Mouse (Mus musculus) C2C12 (cell line): Measurements from ENCODE around the gene Card6. TPM values are rescaled to one million over a fixed set of nuclear protein-coding genes. Genes with fewer than 3 reads are reported as not detected.

Source experiments
- H3K27me3 ChIP-seq: one replicate; pipeline ENCODE4 v1.6.1; 2011; ENCODE audit not compliant: control insufficient read depth, insufficient read depth, insufficient read length
- H3K36me3 ChIP-seq: one replicate; pipeline ENCODE4 v1.6.1; 2011; ENCODE audit not compliant: control insufficient read depth, insufficient read depth
- H3K4me3 ChIP-seq: one replicate; pipeline ENCODE4 v1.5.1; 2011; ENCODE audit warnings: mild to moderate bottlenecking, control low read depth; ENCODE audit not compliant: poor library complexity, insufficient read depth, severe bottlenecking
- H3K79me2 ChIP-seq: one replicate; pipeline ENCODE4 v1.6.1; 2011; ENCODE audit not compliant: control insufficient read depth, insufficient read depth
- H3K79me3 ChIP-seq: one replicate; pipeline ENCODE4 v1.6.1; 2011; ENCODE audit warnings: low read depth, control low read depth
- H3ac ChIP-seq: one replicate; pipeline ENCODE3; 2011; ENCODE audit warnings: low read depth; ENCODE audit not compliant: control insufficient read depth, insufficient read length
- CEBPB ChIP-seq: IDR thresholded peaks from one replicate; pipeline ENCODE4 v1.6.1; 2011; ENCODE audit warnings: low read depth, mild to moderate bottlenecking, control low read depth, moderate library complexity
- CTCF ChIP-seq: IDR thresholded peaks from one replicate; pipeline ENCODE4 v1.5.1; 2011; ENCODE audit not compliant: control insufficient read depth, insufficient read depth, insufficient read length
- FOSL1 ChIP-seq: IDR thresholded peaks from one replicate; pipeline ENCODE4 v1.8.0; 2011; ENCODE audit warnings: mild to moderate bottlenecking, low read length; ENCODE audit not compliant: poor library complexity, insufficient read depth, severe bottlenecking
- MAX ChIP-seq: IDR thresholded peaks from one replicate; pipeline ENCODE4 v1.6.1; 2011; ENCODE audit warnings: mild to moderate bottlenecking, control low read depth
- MYOD1 ChIP-seq: IDR thresholded peaks from one replicate; pipeline ENCODE4 v1.6.1; 2011; ENCODE audit warnings: low read depth; ENCODE audit not compliant: control insufficient read depth, insufficient read length
- MYOG ChIP-seq: IDR thresholded peaks from one replicate; pipeline ENCODE4 v1.6.1; 2011; ENCODE audit not compliant: control insufficient read depth, insufficient read length; ENCODE audit errors: extremely low read depth
- USF1 ChIP-seq: IDR thresholded peaks from one replicate; pipeline ENCODE4 v1.6.1; 2011; ENCODE audit warnings: low read depth, mild to moderate bottlenecking, control low read depth, moderate library complexity
- long read RNA-seq, 2 experiments: library from polyadenylated mRNA; unstranded; transcript quantifications; one replicate each; pipeline ENCODE4 v2.0.0; 2019 to 2020
- polyA plus RNA-seq: library from polyadenylated mRNA; unstranded; fragments of >200 nt; fragmentation: generic; extraction: Trizol; gene quantifications from one replicate; pipeline ENCODE4 v1.2.1, GENCODE M21; 2012; ENCODE audit warnings: missing spikeins

Card6 gene
- 5.2 TPM for polyA plus RNA-seq
- long read RNA-seq, experiment 1, partial matches to known transcripts: 0 of 2 reads
- long read RNA-seq, experiment 1, other reads (novel, unspliced or antisense): 2 of 2 reads
- long read RNA-seq, experiment 2, partial matches to known transcripts: 3 of 9 reads
- long read RNA-seq, experiment 2, other reads (novel, unspliced or antisense): 5 of 9 reads

DNA sequence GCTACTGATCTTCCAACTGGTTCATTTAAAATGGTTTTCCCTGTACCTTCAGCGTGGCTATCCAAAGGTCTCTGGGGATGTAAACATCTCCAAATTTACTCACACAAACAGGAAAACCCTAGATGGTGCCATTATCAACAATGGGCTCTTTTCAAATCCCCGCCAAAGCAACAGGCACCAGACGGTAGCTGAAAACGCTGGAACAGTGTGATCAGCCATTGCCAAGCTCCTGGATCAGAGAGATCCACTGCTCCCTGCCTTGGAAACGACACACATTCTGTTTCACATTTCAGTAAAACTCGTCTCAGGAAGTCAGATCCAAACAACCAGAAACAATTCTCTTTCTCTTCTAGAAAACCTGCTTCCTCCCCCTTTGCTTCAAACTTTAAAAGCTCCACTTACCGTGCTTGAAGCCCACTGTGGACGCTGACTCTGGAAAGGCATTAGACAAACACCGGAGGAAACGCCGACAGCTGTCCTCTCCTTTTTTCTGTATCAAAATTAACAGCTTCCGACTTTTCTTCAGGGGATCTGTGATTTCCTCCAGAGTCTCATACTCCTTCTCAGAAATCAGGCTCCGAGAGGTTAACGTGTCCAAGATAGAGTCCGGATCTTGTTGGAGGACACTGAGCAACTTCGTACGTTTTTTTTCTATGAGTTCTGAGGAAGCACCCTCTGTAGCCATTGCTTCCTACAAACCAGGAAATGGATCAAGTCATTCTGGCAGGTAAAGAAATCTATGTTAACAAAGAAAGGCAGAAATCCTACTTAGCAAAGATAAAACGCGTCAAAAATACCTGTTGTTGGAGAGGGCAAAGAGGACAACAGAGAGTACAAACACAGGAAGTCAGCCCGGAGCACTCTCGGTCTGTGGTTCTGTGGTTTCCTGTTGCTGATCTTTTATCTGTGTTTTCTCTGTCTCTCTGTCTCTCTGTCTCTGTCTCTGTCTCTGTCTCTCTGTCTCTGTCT, at the start of gene Card6:
TSS of gene Card6 (minus strand) at position 854 of the 969 bp plus-strand sequence.
- Histone ChIP-seq H3ac (peak within 1 kb of the TSS; percentile 54), H3K79me3 (no peaks in the 10 kb centered on the region), H3K4me3 (peak within 1 kb of the TSS; percentile 21), H3K36me3 (peaks cover 22% of the 10 kb centered on the region), H3K79me2 (peaks cover 11% of the 10 kb centered on the region), H3K27me3 (no peaks in the 10 kb centered on the region)
- TF ChIP-seq MAX (no peak), CTCF (no peak), FOSL1 (no peak), MYOD1 (no peak), MYOG (no peak), USF1 (no peak), CEBPB (no peak)

GRCm38 (mm10) chr15:5157386-5157785, 49.0 kb upstream of the Card6 start:
- peaks cover 83% of the 10 kb centered on the region for H3K79me2 ChIP-seq
- no peak overlapping the region for H3K4me3 ChIP-seq
- TF ChIP-seq FOSL1: no peak
- no peaks in the 10 kb centered on the region for H3K27me3 ChIP-seq
- H3K36me3 ChIP-seq: peaks cover 31% of the 10 kb centered on the region
- peaks cover 78% of the 10 kb centered on the region for H3K79me3 ChIP-seq
- no peak overlapping the region for H3ac ChIP-seq

DNA sequence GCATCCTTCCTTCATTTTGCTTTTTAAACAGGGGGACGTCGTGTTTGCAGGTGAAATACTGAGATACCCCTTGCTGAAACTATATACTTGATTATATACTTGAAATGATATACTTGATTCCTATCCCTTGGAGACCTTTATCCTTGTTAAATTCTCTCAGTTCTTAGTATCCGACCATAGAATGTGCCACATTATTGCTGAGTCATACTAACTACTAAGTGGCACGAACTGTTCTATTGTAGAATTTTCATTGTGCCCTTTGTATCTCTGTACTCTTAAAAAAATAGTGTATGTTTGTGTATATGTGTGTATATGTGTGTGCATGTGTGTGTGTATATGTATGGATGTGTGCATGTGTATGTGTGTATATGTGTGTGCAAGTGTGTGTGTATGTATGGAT, 48.0 kb upstream of the Card6 start:
- H3K79me3 ChIP-seq: peaks cover 88% of the 10 kb centered on the region
- H3K27me3 ChIP-seq: no peaks in the 10 kb centered on the region
- H3K36me3 ChIP-seq: peaks cover 25% of the 10 kb centered on the region
- H3K4me3 ChIP-seq: no peak overlapping the region
- no peak overlapping the region for H3ac ChIP-seq
- no peak for TF ChIP-seq MAX
- TF ChIP-seq MYOD1: no peak
- TF ChIP-seq USF1: no peak
- no peak for TF ChIP-seq CEBPB
- no peak for TF ChIP-seq CTCF
- TF ChIP-seq FOSL1: no peak
- TF ChIP-seq MYOG: no peak
- peaks cover 93% of the 10 kb centered on the region for H3K79me2 ChIP-seq

- Histone ChIP-seq H3ac (no peak overlapping the region), H3K79me3 (peaks cover 95% of the 10 kb centered on the region), H3K4me3 (no peak overlapping the region), H3K36me3 (peaks cover 22% of the 10 kb centered on the region), H3K27me3 (no peaks in the 10 kb centered on the region), H3K79me2 (peaks cover 100% of the 10 kb centered on the region)
- TF ChIP-seq MAX (no peak), CTCF (no peak), USF1 (no peak), FOSL1 (no peak), CEBPB (no peak), MYOD1 (no peak), MYOG (no peak)
Observed at GRCm38 (mm10) chr15:5155093-5155492, 46.8 kb upstream of the Card6 start.

DNA sequence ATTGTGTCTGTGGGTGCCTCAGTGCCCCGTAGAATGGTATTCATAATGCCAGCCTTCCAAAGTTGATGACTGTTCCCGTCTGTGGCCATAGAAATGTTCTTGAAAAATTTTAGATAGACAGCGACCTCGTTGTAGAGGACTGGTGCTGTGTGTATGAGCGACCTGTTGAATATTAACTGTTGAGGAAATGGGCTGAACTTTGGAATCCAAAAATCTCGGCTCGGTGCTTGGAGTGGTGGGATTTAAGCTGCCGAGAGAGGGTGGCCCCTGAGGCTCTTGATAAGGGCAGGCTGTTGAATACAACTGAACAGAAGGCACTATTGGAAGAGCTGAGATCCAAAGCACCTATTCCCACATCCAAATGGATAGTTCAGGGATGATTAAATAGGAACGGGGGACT, 46.3 kb upstream of the Card6 start:
- H3K79me3 ChIP-seq: peaks cover 95% of the 10 kb centered on the region
- H3K79me2 ChIP-seq: peaks cover 100% of the 10 kb centered on the region
- no peak for TF ChIP-seq MYOG
- H3K36me3 ChIP-seq: peaks cover 17% of the 10 kb centered on the region
- H3ac ChIP-seq: no peak overlapping the region
- no peak overlapping the region for H3K4me3 ChIP-seq
- H3K27me3 ChIP-seq: no peaks in the 10 kb centered on the region

DNA sequence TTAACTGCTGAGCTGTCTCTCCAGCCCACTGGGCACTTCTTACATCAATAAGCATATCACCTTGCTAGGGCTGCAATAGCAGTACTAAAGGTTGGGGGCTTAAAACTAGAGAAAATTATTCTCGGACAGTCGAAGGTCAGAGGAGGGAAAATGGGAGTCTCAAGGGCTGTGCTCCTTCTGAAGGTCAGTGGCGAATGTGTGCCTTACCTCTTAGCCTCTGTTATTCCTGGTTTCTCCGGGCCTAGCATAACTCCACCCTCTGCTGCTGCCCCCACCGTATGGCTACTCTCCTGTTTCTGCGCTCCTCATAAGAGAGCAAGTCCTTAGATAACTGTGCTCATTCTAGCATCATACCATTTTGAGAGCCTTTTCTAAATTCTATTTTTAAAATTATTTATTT, 43.8 kb upstream of the Card6 start:
- TF ChIP-seq CEBPB: no peak
- no peak for TF ChIP-seq MYOG
- Histone ChIP-seq H3K27me3 (no peaks in the 10 kb centered on the region), H3K4me3 (no peak overlapping the region), H3K79me3 (peaks cover 95% of the 10 kb centered on the region), H3K79me2 (peaks cover 100% of the 10 kb centered on the region), H3ac (no peak overlapping the region), H3K36me3 (peaks cover 9% of the 10 kb centered on the region)
